Mouse (Mus musculus): ENCODE measurements around the gene Adprhl1.

DNA sequence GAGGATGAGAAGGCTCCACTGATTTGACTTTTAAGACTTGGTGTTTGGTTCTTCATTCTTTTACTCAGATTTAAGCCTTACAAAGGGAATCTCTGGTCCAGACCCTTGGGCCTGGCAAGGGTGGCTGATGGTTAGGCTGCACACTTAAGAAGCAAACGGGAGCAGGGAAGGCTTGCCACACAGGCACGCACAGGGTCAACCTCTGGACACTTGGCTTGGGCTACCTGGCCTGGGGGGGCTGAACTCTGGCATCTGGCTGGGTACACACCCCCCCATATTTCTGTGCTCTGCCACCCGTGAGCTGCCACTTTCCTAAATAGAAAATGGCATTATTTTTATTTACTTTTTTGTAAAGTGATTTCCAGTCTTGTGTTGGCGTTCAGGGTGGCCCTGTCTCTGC, 79.2 kb downstream of the Adprhl1 start:
- TF ChIP-seq MAX (IDR thresholded peaks at IDR 0.05; ENCODE audit: low read depth) = no peak
- TF ChIP-seq REST (IDR thresholded peaks at IDR 0.05; ENCODE audit: insufficient read depth, insufficient read length) = no peak
- peak; percentile 87 for TF ChIP-seq POLR2AphosphoS2 (IDR thresholded peaks at IDR 0.05; ENCODE audit: insufficient read length, low read depth)
- TF ChIP-seq USF1 (IDR thresholded peaks at IDR 0.05; ENCODE audit: low read depth) = no peak
- TF ChIP-seq POLR2A (IDR thresholded peaks at IDR 0.05; ENCODE audit: insufficient read length, low read depth) = peak; percentile 23
- TF ChIP-seq TCF12 (IDR thresholded peaks at IDR 0.05; ENCODE audit: insufficient read depth, poor library complexity, severe bottlenecking) = no peak
